Mouse (Mus musculus) kidney, embryonic 15.5 days (tissue): ENCODE data around the gene Gemin7. TPM values are rescaled to one million over a fixed set of nuclear protein-coding genes. Genes with fewer than 3 reads are reported as not detected.
"Not testable (repeated sequence)": the region's sequence is repeated elsewhere in the genome, so short reads cannot be mapped to it uniquely, and the experiment has no call there.

ENCODE experiments used
- ATAC-seq: fragments of 200-750 bp; cut with Nextera tagmentation; replicated peaks from 2 replicates; pipeline ENCODE4 v1.8.0; 2017; ENCODE audit warnings: moderate TSS enrichment; ENCODE audit not compliant: low FRiP score
- H3K27ac ChIP-seq: fragments of 300-500 bp; sonication (generic); 2 replicates; pipeline ENCODE4 v1.5.1; 2015; ENCODE audit warnings: mild to moderate bottlenecking, inconsistent platforms
- H3K27me3 ChIP-seq: fragments of 300-500 bp; sonication (generic); 2 replicates; pipeline ENCODE4 v1.6.1; 2015; ENCODE audit warnings: inconsistent platforms
- H3K36me3 ChIP-seq: fragments of 300-500 bp; sonication (generic); 2 replicates; pipeline ENCODE4 v1.6.1; 2015; ENCODE audit warnings: inconsistent platforms
- H3K4me1 ChIP-seq: fragments of 300-500 bp; sonication (generic); 2 replicates; pipeline ENCODE4 v1.6.1; 2015; ENCODE audit warnings: inconsistent platforms
- H3K4me2 ChIP-seq: fragments of 300-500 bp; sonication (generic); 2 replicates; pipeline ENCODE4 v1.6.1; 2015; ENCODE audit warnings: moderate library complexity, mild to moderate bottlenecking, inconsistent platforms
- H3K4me3 ChIP-seq: fragments of 300-500 bp; sonication (generic); replicated peaks from 2 replicates; pipeline ENCODE4 v1.5.1; 2015; ENCODE audit warnings: mild to moderate bottlenecking, inconsistent platforms
- H3K9ac ChIP-seq: fragments of 300-500 bp; sonication (generic); 2 replicates; pipeline ENCODE4 v1.6.1; 2015; ENCODE audit warnings: mild to moderate bottlenecking, inconsistent platforms
- H3K9me3 ChIP-seq: fragments of 300-500 bp; sonication (generic); replicated peaks from 2 replicates; pipeline ENCODE4 v1.6.1; 2016; ENCODE audit warnings: inconsistent platforms
- WGBS: fragments of 180-500 bp; shearing (Covaris S2); methylation state at CpG from one replicate; pipeline ENCODE4 v1.1.7; 2015; ENCODE audit warnings: mixed read lengths; 5-methylcytosine and 5-hydroxymethylcytosine counted together
- polyA plus RNA-seq: library from polyadenylated mRNA; unstranded; fragments of >200 nt; fragmentation: Nextera tagmentation; extraction: Ambion mirVana; gene quantifications from 2 replicates; pipeline ENCODE4 v1.2.1, GENCODE M21; 2015

The Gemin7 gene
- polyA plus RNA-seq: 148 and 161 TPM in 2 replicates

DNA sequence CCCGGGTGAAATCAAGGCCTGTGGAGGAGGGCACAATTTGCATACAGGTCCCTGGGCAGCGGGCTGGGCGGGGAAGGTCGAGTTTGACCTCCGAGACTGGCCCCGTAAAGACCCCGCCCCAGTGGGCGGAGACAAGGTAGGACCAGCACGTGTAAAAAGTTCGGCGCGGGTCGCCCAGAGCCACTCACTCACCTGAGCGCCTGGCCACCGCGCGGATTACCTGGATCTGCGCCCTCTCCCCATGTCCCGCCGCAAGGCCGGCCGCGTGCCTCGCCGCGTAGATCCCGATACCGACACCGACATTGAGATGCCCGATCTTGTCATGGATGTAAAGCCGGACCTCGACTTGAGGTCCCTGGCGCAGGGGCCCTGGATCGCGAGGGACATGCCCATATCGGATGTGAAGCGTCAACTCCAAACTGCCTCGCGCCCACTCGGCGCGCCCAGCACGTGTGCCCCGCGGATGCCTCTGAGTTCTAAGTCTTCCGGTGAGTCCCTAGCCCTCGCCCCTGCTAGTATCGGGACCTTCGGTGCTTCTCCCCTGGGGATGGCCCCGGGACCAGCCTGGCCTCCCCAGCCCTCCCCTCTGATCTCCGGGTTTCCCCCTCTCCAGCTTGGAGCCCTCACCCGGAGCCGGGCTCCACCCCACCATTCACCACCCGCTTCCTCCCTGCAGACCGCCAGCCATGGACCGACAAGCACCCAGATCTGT, at the start of gene Gemin7, which contains the start of gene Zfp296:
Gene Gemin7 (minus strand): TSS at position 455 of the 712 bp plus-strand sequence.
Gene Zfp296 (plus strand): TSS at position 147 of the 712 bp plus-strand sequence.
- Histone ChIP-seq H3K4me2 (peak within 1 kb of the TSS; percentile 89), H3K9ac (peak within 1 kb of the TSS; percentile 45), H3K9me3 (no peaks in the 10 kb centered on the region), H3K4me1 (peaks cover 25% of the 10 kb centered on the region), H3K4me3 (peak within 1 kb of the TSS; percentile 46), H3K27me3 (peaks cover 42% of the 10 kb centered on the region), H3K36me3 (peaks cover 25% of the 10 kb centered on the region), H3K27ac (no peak within 1 kb of the TSS)
- WGBS: under 1% methylated on average over 54 of the region's 56 CpGs
- no peak for ATAC-seq

DNA sequence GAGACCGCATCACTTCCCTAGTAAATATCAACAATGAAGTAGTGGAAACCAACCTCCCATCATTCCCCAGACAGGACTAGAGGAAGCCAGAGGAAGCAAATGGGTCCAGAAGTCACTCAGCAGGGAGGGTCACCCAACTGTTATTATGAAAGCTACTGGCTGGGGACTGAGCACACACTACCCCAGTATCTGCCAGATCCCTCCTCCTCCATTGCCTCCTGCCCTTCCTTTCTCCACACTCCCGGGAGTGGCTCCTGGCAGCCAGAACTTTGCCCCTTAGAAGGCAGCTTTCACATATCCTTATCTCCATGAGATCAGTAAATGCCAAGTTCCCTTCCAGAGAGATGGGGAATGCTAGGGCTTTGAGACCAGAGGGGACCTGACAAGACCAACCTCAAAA, 46.0 kb upstream of the Gemin7 start:
- no peaks in the 10 kb centered on the region for H3K36me3 ChIP-seq
- no peak overlapping the region for H3K27ac ChIP-seq
- WGBS: 80% methylated on average over 2 of the region's 2 CpGs
- no peak overlapping the region for H3K4me3 ChIP-seq
- no peaks in the 10 kb centered on the region for H3K9me3 ChIP-seq
- no peak for ATAC-seq
- H3K4me2 ChIP-seq: no peak overlapping the region
- peaks cover 19% of the 10 kb centered on the region for H3K4me1 ChIP-seq
- no peak overlapping the region for H3K9ac ChIP-seq
- no peaks in the 10 kb centered on the region for H3K27me3 ChIP-seq

- H3K4me1 ChIP-seq: peaks cover 13% of the 10 kb centered on the region
- ATAC-seq: no peak
- 34% methylated on average over 6 of the region's 6 CpGs for WGBS
- no peak overlapping the region for H3K27ac ChIP-seq
- H3K27me3 ChIP-seq: no peaks in the 10 kb centered on the region
- no peaks in the 10 kb centered on the region for H3K9me3 ChIP-seq
- no peak overlapping the region for H3K9ac ChIP-seq
- no peak overlapping the region for H3K4me3 ChIP-seq
- no peaks in the 10 kb centered on the region for H3K36me3 ChIP-seq
- H3K4me2 ChIP-seq: no peak overlapping the region
Observed at GRCm38 (mm10) chr7:19622241-19622640, 44.8 kb upstream of the Gemin7 start.

DNA sequence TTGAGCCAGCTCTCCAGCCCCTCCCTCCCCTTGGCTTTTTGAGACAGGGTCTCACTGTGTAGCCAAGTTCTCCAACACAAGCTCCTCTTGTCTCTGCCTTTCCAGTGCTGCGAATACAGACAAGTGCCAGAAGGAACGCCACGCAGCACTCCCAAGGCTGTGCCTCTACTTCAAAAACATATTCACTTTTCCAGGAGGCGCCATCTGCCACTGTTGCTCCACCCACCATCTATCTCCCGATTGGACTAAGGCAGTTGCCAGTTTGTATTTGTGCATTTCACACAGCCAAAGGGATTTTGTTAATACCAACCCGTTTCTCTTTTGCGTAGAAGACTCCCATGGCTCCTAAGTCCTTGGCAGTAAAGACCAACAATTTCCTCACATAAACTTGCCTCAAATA, 43.4 kb upstream of the Gemin7 start:
- Histone ChIP-seq H3K27ac (no peak overlapping the region), H3K36me3 (no peaks in the 10 kb centered on the region), H3K9ac (no peak overlapping the region), H3K4me2 (no peak overlapping the region), H3K27me3 (no peaks in the 10 kb centered on the region), H3K4me1 (peaks cover 13% of the 10 kb centered on the region), H3K9me3 (no peaks in the 10 kb centered on the region), H3K4me3 (no peak overlapping the region)
- WGBS: 95% methylated on average over 7 of the region's 7 CpGs
- no peak for ATAC-seq

- Histone ChIP-seq H3K4me3 (peak overlapping the region; percentile 45), H3K9me3 (no peaks in the 10 kb centered on the region), H3K27me3 (no peaks in the 10 kb centered on the region), H3K9ac (peak overlapping the region; percentile 31), H3K36me3 (peaks cover 7% of the 10 kb centered on the region; the same call in 1 of the 2 replicates), H3K4me2 (peak overlapping the region; percentile 84), H3K4me1 (peaks cover 13% of the 10 kb centered on the region), H3K27ac (peak overlapping the region; percentile 63)
- 6% methylated on average over 35 of the region's 35 CpGs for WGBS
- peak; percentile 88 for ATAC-seq
Observed at GRCm38 (mm10) chr7:19619004-19619801, 41.8 kb upstream of the Gemin7 start.

GRCm38 (mm10) chr7:19615036-19615577, 37.7 kb upstream of the Gemin7 start:
- 88% methylated on average over 12 of the region's 12 CpGs for WGBS
- Histone ChIP-seq H3K4me2 (no peak overlapping the region), H3K27ac (no peak overlapping the region), H3K27me3 (no peaks in the 10 kb centered on the region), H3K9me3 (no peaks in the 10 kb centered on the region), H3K4me3 (no peak overlapping the region), H3K36me3 (peaks cover 25% of the 10 kb centered on the region), H3K4me1 (peaks cover 9% of the 10 kb centered on the region), H3K9ac (no peak overlapping the region)
- no peak for ATAC-seq

DNA sequence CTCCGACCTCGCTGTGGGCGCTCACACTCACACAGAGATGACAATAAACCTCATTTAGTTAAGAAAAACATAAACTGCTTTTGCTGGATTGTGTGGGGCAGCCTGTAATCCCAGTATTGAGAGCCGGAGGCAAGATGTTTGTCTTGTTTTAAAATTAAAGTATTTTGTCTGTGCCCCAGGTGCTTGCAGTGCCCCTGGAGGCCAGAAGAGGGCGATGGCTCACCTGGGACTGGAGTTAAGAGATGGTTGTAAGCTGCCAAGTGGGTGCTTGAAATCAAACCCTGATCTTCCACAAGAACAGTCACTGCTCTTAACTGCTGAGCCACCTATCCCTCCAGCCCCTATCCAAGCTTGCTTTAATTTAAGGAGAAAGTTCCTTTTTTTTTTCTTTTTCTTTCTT, 33.6 kb upstream of the Gemin7 start:
- Histone ChIP-seq H3K9me3 (no peaks in the 10 kb centered on the region), H3K36me3 (peaks cover 28% of the 10 kb centered on the region), H3K4me3 (no peak overlapping the region), H3K4me1 (no peaks in the 10 kb centered on the region), H3K27ac (no peak overlapping the region), H3K9ac (no peak overlapping the region), H3K27me3 (no peaks in the 10 kb centered on the region), H3K4me2 (no peak overlapping the region)
- ATAC-seq: no peak
- 80% methylated on average over 5 of the region's 5 CpGs for WGBS

DNA sequence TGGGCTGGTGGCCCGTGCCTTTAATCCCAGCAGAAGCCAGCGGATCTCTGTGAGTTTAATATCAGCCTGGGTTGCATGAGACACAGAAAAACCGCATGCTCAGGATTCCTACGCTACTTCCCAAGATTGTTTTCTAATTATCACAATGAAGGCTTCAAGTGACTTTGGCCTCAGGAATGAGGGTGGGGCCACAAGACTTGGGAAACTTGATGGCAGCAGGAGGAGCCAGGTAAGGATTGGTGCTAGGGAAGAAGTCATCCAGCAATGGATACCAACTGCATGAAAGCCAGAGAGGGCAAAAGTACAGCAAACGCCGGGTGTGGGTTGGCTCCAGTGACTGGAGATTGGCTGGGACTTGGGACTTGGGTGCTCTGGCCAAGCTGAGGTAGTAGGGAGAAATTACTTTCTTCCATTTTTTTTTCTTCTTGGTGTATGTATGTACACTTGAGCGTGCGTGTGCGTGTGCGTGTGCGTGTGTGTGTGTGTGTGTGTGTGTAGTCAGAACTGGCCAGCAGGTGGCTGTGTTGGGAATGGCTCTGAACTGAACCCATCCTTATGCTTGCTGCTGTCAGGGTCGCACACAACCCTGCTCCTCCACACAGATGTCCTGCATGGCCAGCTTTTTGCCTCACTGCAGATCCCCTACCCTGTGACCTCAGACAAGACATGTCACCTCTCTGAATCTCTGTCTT, 32.4 kb upstream of the Gemin7 start:
- no peak overlapping the region for H3K4me3 ChIP-seq
- H3K27ac ChIP-seq: no peak overlapping the region
- no peaks in the 10 kb centered on the region for H3K27me3 ChIP-seq
- no peaks in the 10 kb centered on the region for H3K9me3 ChIP-seq
- H3K36me3 ChIP-seq: peaks cover 27% of the 10 kb centered on the region
- H3K4me1 ChIP-seq: no peaks in the 10 kb centered on the region
- WGBS: 92% methylated on average over 12 of the region's 12 CpGs
- no peak for ATAC-seq
- no peak overlapping the region for H3K4me2 ChIP-seq
- H3K9ac ChIP-seq: no peak overlapping the region

DNA sequence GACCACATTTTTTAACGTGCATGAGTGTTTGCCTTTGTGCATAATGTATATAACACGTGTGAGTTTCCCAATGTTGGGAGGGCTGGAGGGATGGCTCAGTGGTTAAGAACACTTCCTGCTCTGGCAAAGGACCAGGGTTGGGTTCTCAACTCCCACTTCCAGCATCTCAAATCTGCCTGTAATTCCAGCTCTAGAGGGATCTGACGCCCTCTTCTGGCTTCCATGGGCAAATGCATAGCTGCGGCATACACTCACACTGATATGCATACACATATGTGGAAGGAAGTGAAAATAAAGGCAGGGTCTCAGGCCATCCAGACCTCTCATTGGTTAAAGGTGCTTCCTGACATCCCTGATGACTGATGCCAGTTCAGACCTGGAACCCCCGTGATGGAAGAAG, 29.9 kb upstream of the Gemin7 start:
- H3K36me3 ChIP-seq: peaks cover 24% of the 10 kb centered on the region
- H3K4me3 ChIP-seq: no peak overlapping the region
- WGBS: 82% methylated on average over 5 of the region's 5 CpGs
- H3K27ac ChIP-seq: no peak overlapping the region
- H3K4me1 ChIP-seq: peaks cover 16% of the 10 kb centered on the region
- no peaks in the 10 kb centered on the region for H3K27me3 ChIP-seq
- no peaks in the 10 kb centered on the region for H3K9me3 ChIP-seq
- no peak for ATAC-seq
- no peak overlapping the region for H3K9ac ChIP-seq
- no peak overlapping the region for H3K4me2 ChIP-seq

DNA sequence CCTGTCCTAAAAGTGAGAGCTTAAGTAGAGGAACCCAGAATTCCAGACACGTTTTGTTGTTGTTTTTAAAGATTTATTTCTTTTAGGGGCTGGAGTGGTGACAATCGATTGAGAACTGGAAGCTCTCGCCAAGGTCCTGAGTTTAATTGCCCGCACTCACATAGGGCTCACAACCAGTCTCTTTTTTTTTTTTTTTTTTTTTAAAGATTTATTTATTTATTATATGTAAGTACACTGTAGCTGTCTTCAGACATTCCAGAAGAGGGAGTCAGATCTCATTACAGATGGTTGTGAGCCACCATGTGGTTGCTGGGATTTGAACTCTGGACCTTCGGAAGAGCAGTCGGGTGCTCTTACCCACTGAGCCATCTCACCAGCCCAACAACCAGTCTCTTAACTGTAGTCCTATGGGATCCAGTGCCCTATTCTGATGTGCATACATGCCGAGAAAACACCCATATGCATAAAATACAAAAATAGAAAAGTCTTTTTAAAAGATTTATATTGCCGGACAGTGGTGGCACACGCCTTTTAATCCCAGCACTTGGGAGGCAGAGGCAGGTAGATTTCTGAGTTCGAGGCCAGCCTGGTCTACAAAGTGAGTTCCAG, 27.3 kb upstream of the Gemin7 start:
- not testable (repeated sequence) for ATAC-seq, H3K27me3 ChIP-seq, H3K9me3 ChIP-seq
- WGBS: 57% methylated on average over 10 of the region's 10 CpGs
- peak overlapping the region; percentile 54; the same call in 1 of the 2 replicates for H3K27ac ChIP-seq
- peak overlapping the region; percentile 83 for H3K4me2 ChIP-seq
- 0 out of 2 replicates have a peak overlapping the region, but pooled peaks have one; percentile 99 for H3K9ac ChIP-seq
- peaks cover 29% of the 10 kb centered on the region for H3K4me1 ChIP-seq
- peaks cover 33% of the 10 kb centered on the region for H3K36me3 ChIP-seq
- peak overlapping the region; percentile 100 for H3K4me3 ChIP-seq

DNA sequence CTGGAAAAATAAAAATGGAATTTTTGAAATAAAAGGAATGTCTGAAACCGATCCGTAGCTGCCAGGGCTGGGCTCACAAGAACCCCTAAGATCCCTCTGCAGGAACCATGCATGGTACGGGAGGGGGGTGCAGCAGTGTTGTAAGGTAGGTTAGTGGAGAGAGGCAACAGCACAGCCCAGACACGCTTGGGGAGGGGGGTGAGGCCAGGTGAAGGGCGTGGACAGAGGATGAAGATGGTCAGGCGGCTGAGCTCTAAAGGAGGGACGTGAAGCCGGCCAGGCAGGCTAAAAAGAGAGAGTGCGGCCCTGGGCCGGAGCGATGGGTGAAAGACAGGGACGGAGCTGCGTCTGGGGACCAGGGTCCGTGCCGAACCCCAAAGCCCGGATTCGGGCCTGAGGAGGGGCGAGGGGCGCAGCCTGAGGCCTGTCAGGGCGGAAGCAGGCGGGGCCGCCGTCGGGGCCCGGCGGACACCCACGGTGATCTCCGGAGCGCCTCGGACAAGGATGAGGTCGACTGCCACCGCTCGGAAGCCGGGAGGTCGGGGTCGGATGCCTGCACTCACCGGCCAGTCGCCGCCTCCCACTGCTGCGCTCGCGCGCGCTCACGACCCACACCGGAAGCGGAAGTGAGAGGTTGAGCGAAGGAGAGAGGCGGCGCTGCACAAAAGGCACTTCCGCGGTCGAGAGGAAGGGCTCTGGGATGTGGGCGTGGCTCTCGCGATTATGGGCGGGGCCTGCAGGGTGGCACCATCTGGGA, 26.6 kb upstream of the Gemin7 start, which contains the start of gene Clasrp:
Gene Clasrp (minus strand): TSS at position 638 of the 757 bp plus-strand sequence.
- Histone ChIP-seq H3K4me2 (peak within 1 kb of the TSS; percentile 83), H3K4me1 (peaks cover 29% of the 10 kb centered on the region), H3K27ac (peak within 1 kb of the TSS; percentile 85), H3K36me3 (peaks cover 38% of the 10 kb centered on the region), H3K27me3 (no peaks in the 10 kb centered on the region), H3K4me3 (peak within 1 kb of the TSS; percentile 100), H3K9ac (peak within 1 kb of the TSS; percentile 99), H3K9me3 (no peaks in the 10 kb centered on the region)
- peak; percentile 94 for ATAC-seq
- under 1% methylated on average over 56 of the region's 57 CpGs for WGBS
